Mouse (Mus musculus): ENCODE data around the gene Ifih1.

DNA sequence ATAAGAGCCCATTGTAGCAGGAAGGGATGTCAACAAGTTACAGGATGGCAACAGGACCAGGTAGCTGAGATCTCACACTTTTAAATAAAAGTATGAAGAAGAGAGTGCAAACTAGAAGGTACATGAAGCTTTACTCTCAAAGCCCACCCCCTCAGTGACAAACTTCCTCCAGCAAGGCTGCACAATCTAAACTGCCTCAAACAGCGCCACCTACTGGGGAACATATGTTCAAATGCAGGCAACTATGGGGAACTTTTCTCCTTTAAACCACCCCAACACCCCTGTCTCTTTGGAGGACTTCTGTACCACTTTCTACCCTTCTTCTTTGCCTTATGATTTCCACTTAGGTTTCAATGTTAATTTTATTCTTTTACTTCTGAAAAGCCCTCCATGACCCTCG is 88.6 kb downstream of the Ifih1 start:
- TF ChIP-seq CTCF (conservative IDR thresholded peaks at IDR 0.05; ENCODE audit: insufficient read depth, insufficient read length, low read depth, low read length) (no peak), POLR2A (IDR thresholded peaks at IDR 0.05; ENCODE audit: low read depth, low read length) (no peak)

All from kidney, adult 2 months (tissue).